Mouse (Mus musculus): Measurements from ENCODE around the gene Aplp1. TPM values are rescaled to one million over a fixed set of nuclear protein-coding genes. Genes with fewer than 3 reads are reported as not detected.

The Aplp1 gene
- polyA plus RNA-seq, 1 experiment: 6.0 TPM

- H3K36me3 ChIP-seq (ENCODE audit: control insufficient read depth, insufficient read depth, low read length): no peaks in the 10 kb centered on the region
- H3K27ac ChIP-seq (ENCODE audit: control insufficient read depth, insufficient read depth, low read length): no peak overlapping the region
- H3K27me3 ChIP-seq (ENCODE audit: control insufficient read depth, insufficient read depth, low read length): peaks cover 2% of the 10 kb centered on the region; the same call in 1 of the 2 replicates
- peaks cover 12% of the 10 kb centered on the region; the same call in 1 of the 2 replicates for H3K4me1 ChIP-seq (replicated peaks; ENCODE audit: control insufficient read depth, insufficient read depth, low read length)
- no peak for DNase-seq
- no peak overlapping the region for H3K4me3 ChIP-seq (ENCODE audit: control insufficient read depth, insufficient read depth, low read length)
- WGBS: 82% methylated on average over 13 of the region's 13 CpGs
- no peak for TF ChIP-seq CTCF (IDR thresholded peaks at IDR 0.05; ENCODE audit: borderline replicate concordance, control insufficient read depth, extremely low read depth, insufficient read depth, low read length, poor library complexity)
- no peak for TF ChIP-seq POLR2A (IDR thresholded peaks at IDR 0.05; ENCODE audit: control insufficient read depth, extremely low read depth, insufficient read depth, low read length, poor library complexity)
Measured at GRCm38 (mm10) chr7:30439734-30440133, 5.6 kb downstream of the Aplp1 start.

GRCm38 (mm10) chr7:30436879-30437278 lies 8.5 kb downstream of the Aplp1 start:
- H3K36me3 ChIP-seq (ENCODE audit: control insufficient read depth, insufficient read depth, low read length): no peaks in the 10 kb centered on the region
- 16% methylated on average over 10 of the region's 10 CpGs for WGBS
- DNase-seq: no peak
- no peak for TF ChIP-seq POLR2A (IDR thresholded peaks at IDR 0.05; ENCODE audit: control insufficient read depth, extremely low read depth, insufficient read depth, low read length, poor library complexity)
- H3K4me3 ChIP-seq (ENCODE audit: control insufficient read depth, insufficient read depth, low read length): no peak overlapping the region
- no peaks in the 10 kb centered on the region; the same call in 1 of the 2 replicates for H3K27me3 ChIP-seq (ENCODE audit: control insufficient read depth, insufficient read depth, low read length)
- H3K4me1 ChIP-seq (replicated peaks; ENCODE audit: control insufficient read depth, insufficient read depth, low read length): 0 out of 2 replicates have a peak, but pooled peaks cover 4% of the 10 kb centered on the region
- no peak overlapping the region for H3K27ac ChIP-seq (ENCODE audit: control insufficient read depth, insufficient read depth, low read length)

- Histone ChIP-seq H3K27me3 (ENCODE audit: control insufficient read depth, insufficient read depth, low read length) (no peaks in the 10 kb centered on the region; the same call in 1 of the 2 replicates), H3K4me3 (ENCODE audit: control insufficient read depth, insufficient read depth, low read length) (no peak overlapping the region), H3K4me1 (replicated peaks; ENCODE audit: control insufficient read depth, insufficient read depth, low read length) (0 out of 2 replicates have a peak, but pooled peaks cover 4% of the 10 kb centered on the region), H3K36me3 (ENCODE audit: control insufficient read depth, insufficient read depth, low read length) (no peaks in the 10 kb centered on the region), H3K27ac (ENCODE audit: control insufficient read depth, insufficient read depth, low read length) (no peak overlapping the region)
- no peak for TF ChIP-seq CTCF (IDR thresholded peaks at IDR 0.05; ENCODE audit: borderline replicate concordance, control insufficient read depth, extremely low read depth, insufficient read depth, low read length, poor library complexity)
- no peak for TF ChIP-seq POLR2A (IDR thresholded peaks at IDR 0.05; ENCODE audit: control insufficient read depth, extremely low read depth, insufficient read depth, low read length, poor library complexity)
- WGBS: 44% methylated on average over 9 of the region's 9 CpGs
- no peak for DNase-seq
Measured at GRCm38 (mm10) chr7:30435156-30435555, 10.2 kb downstream of the Aplp1 start.

- Histone ChIP-seq H3K27me3 (ENCODE audit: control insufficient read depth, insufficient read depth, low read length) (no peaks in the 10 kb centered on the region; the same call in 1 of the 2 replicates), H3K4me1 (replicated peaks; ENCODE audit: control insufficient read depth, insufficient read depth, low read length) (no peaks in the 10 kb centered on the region), H3K4me3 (ENCODE audit: control insufficient read depth, insufficient read depth, low read length) (no peak overlapping the region), H3K27ac (ENCODE audit: control insufficient read depth, insufficient read depth, low read length) (no peak overlapping the region), H3K36me3 (ENCODE audit: control insufficient read depth, insufficient read depth, low read length) (no peaks in the 10 kb centered on the region)
- TF ChIP-seq POLR2A (IDR thresholded peaks at IDR 0.05; ENCODE audit: control insufficient read depth, extremely low read depth, insufficient read depth, low read length, poor library complexity) (no peak), CTCF (IDR thresholded peaks at IDR 0.05; ENCODE audit: borderline replicate concordance, control insufficient read depth, extremely low read depth, insufficient read depth, low read length, poor library complexity) (no peak)
- DNase-seq: no peak
- 67% methylated on average over 10 of the region's 10 CpGs for WGBS
Measured at GRCm38 (mm10) chr7:30434701-30435100, 10.6 kb downstream of the Aplp1 start.

- WGBS: 3% methylated on average over 10 of the region's 10 CpGs
- Histone ChIP-seq H3K27me3 (ENCODE audit: control insufficient read depth, insufficient read depth, low read length) (no peaks in the 10 kb centered on the region; the same call in 1 of the 2 replicates), H3K27ac (ENCODE audit: control insufficient read depth, insufficient read depth, low read length) (no peak overlapping the region), H3K36me3 (ENCODE audit: control insufficient read depth, insufficient read depth, low read length) (no peaks in the 10 kb centered on the region), H3K4me1 (replicated peaks; ENCODE audit: control insufficient read depth, insufficient read depth, low read length) (no peaks in the 10 kb centered on the region), H3K4me3 (ENCODE audit: control insufficient read depth, insufficient read depth, low read length) (no peak overlapping the region)
- TF ChIP-seq POLR2A (IDR thresholded peaks at IDR 0.05; ENCODE audit: control insufficient read depth, extremely low read depth, insufficient read depth, low read length, poor library complexity) (no peak), CTCF (IDR thresholded peaks at IDR 0.05; ENCODE audit: borderline replicate concordance, control insufficient read depth, extremely low read depth, insufficient read depth, low read length, poor library complexity) (no peak)
- DNase-seq: peak; percentile 40
Measured at GRCm38 (mm10) chr7:30434238-30434637, 11.1 kb downstream of the Aplp1 start.

- H3K4me3 ChIP-seq (ENCODE audit: control insufficient read depth, insufficient read depth, low read length): no peak overlapping the region
- no peaks in the 10 kb centered on the region; the same call in 1 of the 2 replicates for H3K27me3 ChIP-seq (ENCODE audit: control insufficient read depth, insufficient read depth, low read length)
- TF ChIP-seq CTCF (IDR thresholded peaks at IDR 0.05; ENCODE audit: borderline replicate concordance, control insufficient read depth, extremely low read depth, insufficient read depth, low read length, poor library complexity): no peak
- TF ChIP-seq POLR2A (IDR thresholded peaks at IDR 0.05; ENCODE audit: control insufficient read depth, extremely low read depth, insufficient read depth, low read length, poor library complexity): no peak
- no peaks in the 10 kb centered on the region for H3K4me1 ChIP-seq (replicated peaks; ENCODE audit: control insufficient read depth, insufficient read depth, low read length)
- H3K36me3 ChIP-seq (ENCODE audit: control insufficient read depth, insufficient read depth, low read length): peaks cover 21% of the 10 kb centered on the region
- WGBS: 6% methylated on average over 3 of the region's 3 CpGs
- H3K27ac ChIP-seq (ENCODE audit: control insufficient read depth, insufficient read depth, low read length): no peak overlapping the region
- peak; percentile 75 for DNase-seq
Measured at GRCm38 (mm10) chr7:30431793-30432192, 13.5 kb downstream of the Aplp1 start.

- Histone ChIP-seq H3K4me3 (ENCODE audit: control insufficient read depth, insufficient read depth, low read length) (no peak overlapping the region), H3K27me3 (ENCODE audit: control insufficient read depth, insufficient read depth, low read length) (no peaks in the 10 kb centered on the region), H3K4me1 (replicated peaks; ENCODE audit: control insufficient read depth, insufficient read depth, low read length) (no peaks in the 10 kb centered on the region), H3K36me3 (ENCODE audit: control insufficient read depth, insufficient read depth, low read length) (peaks cover 34% of the 10 kb centered on the region), H3K27ac (ENCODE audit: control insufficient read depth, insufficient read depth, low read length) (no peak overlapping the region)
- TF ChIP-seq CTCF (IDR thresholded peaks at IDR 0.05; ENCODE audit: borderline replicate concordance, control insufficient read depth, extremely low read depth, insufficient read depth, low read length, poor library complexity) (no peak), POLR2A (IDR thresholded peaks at IDR 0.05; ENCODE audit: control insufficient read depth, extremely low read depth, insufficient read depth, low read length, poor library complexity) (no peak)
- WGBS: 71% methylated on average over 2 of the region's 2 CpGs
- DNase-seq: no peak
Measured at GRCm38 (mm10) chr7:30430191-30430590, 15.1 kb downstream of the Aplp1 start.
